Mouse (Mus musculus) granulocyte monocyte progenitor cell, adult 5-6 weeks (primary cell): ENCODE measurements around the gene Hnrnpa1. TPM values are rescaled to one million over a fixed set of nuclear protein-coding genes. Genes with fewer than 3 reads are reported as not detected.

Experiments used
- ATAC-seq: replicated peaks from 2 replicates; pipeline ENCODE4 v1.8.0; 2016; ENCODE audit warnings: mild to moderate bottlenecking, moderate TSS enrichment, inconsistent platforms; ENCODE audit not compliant: poor library complexity, severe bottlenecking
- total RNA-seq, 2 experiments: library from RNA; stranded (forward) in 1 of 2; stranded (reverse) in 1 of 2; fragments of 200-712, 200-1000 nt in 1 of 2; fragments of >200 nt in 1 of 2; fragmentation: Nextera tagmentation in 1 of 2; gene quantifications; 2 replicates each; pipeline ENCODE4 v1.2.3; 2014 to 2017

Hnrnpa1 gene
- total RNA-seq (2014; fragmentation: Nextera tagmentation) (605 and 693 TPM in 2 replicates), total RNA-seq (2017) (956 and 1,234 TPM in 2 replicates)

GRCm38 (mm10) chr15:103240160-103241028, at the start of gene Hnrnpa1:
Hnrnpa1 (plus strand) TSS chr15:103240432.
- peak; percentile 70 for ATAC-seq

- ATAC-seq: 0 out of 2 replicates have a peak, but pooled peaks have one; percentile 32
Measured at GRCm38 (mm10) chr15:103190531-103191462, 49.4 kb upstream of the Hnrnpa1 start.

- ATAC-seq: no peak
Measured at GRCm38 (mm10) chr15:103193606-103194005, 46.6 kb upstream of the Hnrnpa1 start.

GRCm38 (mm10) chr15:103196835-103197234, 43.4 kb upstream of the Hnrnpa1 start:
- ATAC-seq: no peak

- no peak for ATAC-seq
Measured at GRCm38 (mm10) chr15:103197785-103198184, 42.4 kb upstream of the Hnrnpa1 start.

- ATAC-seq: no peak
Measured at GRCm38 (mm10) chr15:103202088-103202793, 38.0 kb upstream of the Hnrnpa1 start.

- ATAC-seq: no peak
Measured at GRCm38 (mm10) chr15:103205156-103205555, 35.1 kb upstream of the Hnrnpa1 start.

GRCm38 (mm10) chr15:103214149-103214548, 26.1 kb upstream of the Hnrnpa1 start:
- ATAC-seq: no peak

- peak; percentile 84 for ATAC-seq
Measured at GRCm38 (mm10) chr15:103214971-103215907, 25.0 kb upstream of the Hnrnpa1 start.

- ATAC-seq: no peak
Measured at GRCm38 (mm10) chr15:103216052-103216451, 24.2 kb upstream of the Hnrnpa1 start.

GRCm38 (mm10) chr15:103220785-103221184, 19.4 kb upstream of the Hnrnpa1 start:
- ATAC-seq: peak; percentile 7; the same call in 1 of the 2 replicates

- peak; percentile 55; the same call in 1 of the 2 replicates for ATAC-seq
Measured at GRCm38 (mm10) chr15:103221386-103221785, 18.8 kb upstream of the Hnrnpa1 start.

GRCm38 (mm10) chr15:103224161-103224560, 16.1 kb upstream of the Hnrnpa1 start:
- ATAC-seq: no peak

- ATAC-seq: no peak
Measured at GRCm38 (mm10) chr15:103227022-103227421, 13.2 kb upstream of the Hnrnpa1 start.

GRCm38 (mm10) chr15:103227572-103227971, 12.7 kb upstream of the Hnrnpa1 start:
- ATAC-seq: no peak

- no peak for ATAC-seq
Measured at GRCm38 (mm10) chr15:103228904-103229303, 11.3 kb upstream of the Hnrnpa1 start.

GRCm38 (mm10) chr15:103233119-103233518, 7.1 kb upstream of the Hnrnpa1 start:
- no peak for ATAC-seq

GRCm38 (mm10) chr15:103237295-103237694, 2.9 kb upstream of the Hnrnpa1 start:
- ATAC-seq: no peak

GRCm38 (mm10) chr15:103239130-103239684, 1.0 kb upstream of the Hnrnpa1 start:
- peak; percentile 60 for ATAC-seq
